In genomic region chr7:90442518-90443080, GRCm38 (mm10) we compare ENCODE assay signal across 7 mouse cellular contexts. TPM values are rescaled to one million over a fixed set of nuclear protein-coding genes. Genes with fewer than 3 reads are reported as not detected.
DNase-seq lines count a peak whose midpoint lies in the region; ATAC-seq lines count a peak whose summit lies in the region.

Crebzf (plus strand) TSS chr7:90442729.

- intact Hi-C loops in left cerebral cortex, postnatal 36 days (cut with DNase I): loop anchor here (1.0 to 5.0 kb wide), 3 partner anchors 14 to 310 kb away; partner anchors contain the start of genes Dlg2, Picalm, Tmem126a and Tmem126b

- H3K9ac ChIP-seq in intestine, embryonic 16.5 days (ENCODE audit: low read depth, low read length): peak within 1 kb of the TSS; percentile 100
- H3K9ac ChIP-seq in midbrain, embryonic 11.5 days (ENCODE audit: low read length): peak within 1 kb of the TSS; percentile 98

- no peaks in the 10 kb centered on the region for H3K9me3 ChIP-seq in intestine, embryonic 16.5 days (ENCODE audit: control insufficient read depth, low read length)
- H3K9me3 ChIP-seq in midbrain, embryonic 11.5 days (ENCODE audit: control insufficient read depth, low read length): no peaks in the 10 kb centered on the region

- H3K27me3 ChIP-seq in intestine, embryonic 16.5 days (replicated peaks; ENCODE audit: control insufficient read depth, insufficient read depth, low read length): no peaks in the 10 kb centered on the region
- no peaks in the 10 kb centered on the region for H3K27me3 ChIP-seq in midbrain, embryonic 11.5 days (ENCODE audit: control insufficient read depth, insufficient read depth, low read length)

- peak within 1 kb of the TSS; percentile 99 for H3K27ac ChIP-seq in intestine, embryonic 16.5 days (ENCODE audit: low read length)
- H3K27ac ChIP-seq in midbrain, embryonic 11.5 days (ENCODE audit: low read depth, low read length): peak within 1 kb of the TSS; percentile 97

- H3K36me3 ChIP-seq in intestine, embryonic 16.5 days (ENCODE audit: control insufficient read depth, insufficient read depth, low read length): no peaks in the 10 kb centered on the region
- H3K36me3 ChIP-seq in midbrain, embryonic 11.5 days (ENCODE audit: control insufficient read depth, insufficient read depth, low read length): no peaks in the 10 kb centered on the region

- under 1% methylated on average over 54 of the region's 54 CpGs for WGBS in intestine, embryonic 16.5 days
- under 1% methylated on average over 50 of the region's 54 CpGs for whole genome bisulfite sequencing in midbrain, embryonic 11.5 days

- peak within 1 kb of the TSS; percentile 99 for H3K4me3 ChIP-seq in intestine, embryonic 16.5 days (ENCODE audit: low read length)
- H3K4me3 ChIP-seq in midbrain, embryonic 11.5 days (ENCODE audit: low read depth, low read length): peak within 1 kb of the TSS; percentile 98

- H3K4me2 ChIP-seq in intestine, embryonic 16.5 days (ENCODE audit: low read depth, low read length): peak within 1 kb of the TSS; percentile 90
- H3K4me2 ChIP-seq in midbrain, embryonic 11.5 days: peak within 1 kb of the TSS; percentile 92

- no peaks in the 10 kb centered on the region; the same call in 1 of the 2 replicates for H3K4me1 ChIP-seq in intestine, embryonic 16.5 days (ENCODE audit: control insufficient read depth, insufficient read depth, low read length)
- peaks cover 5% of the 10 kb centered on the region for H3K4me1 ChIP-seq in midbrain, embryonic 11.5 days (ENCODE audit: control insufficient read depth, insufficient read depth, low read length)

- ATAC-seq in intestine, embryonic 16.5 days: peak; percentile 96
- ATAC-seq in midbrain, embryonic 11.5 days (ENCODE audit: low FRiP score): peak; percentile 95

- peak; percentile 95 for DNase-seq in adrenal gland, adult 8-10 months
- peak; percentile 97 for DNase-seq in embryo, embryonic 9.5 days (ENCODE audit: extremely low spot score)
- DNase-seq in gastrocnemius, postnatal 4 days (ENCODE audit: low spot score in 2 of 2): peak; percentile 88 to 96
- DNase-seq in left cerebral cortex, postnatal 36 days (ENCODE audit: low spot score in 2 of 2): peak; percentile 94 to 95
- DNase-seq in midbrain, embryonic 11.5 days (ENCODE audit: low spot score, missing footprints): peak; percentile 99
- DNase-seq in skeletal muscle tissue, adult 2 months (ENCODE audit: low read depth, low spot score): peak; percentile 98

RNA-seq across cellular contexts. Expression of gene Crebzf, which starts in this region (rescaled TPM):
- total RNA-seq in adrenal gland, adult 8-10 months (2022): 10 to 100 TPM; 71.2 to 96.7 (median 93.8) TPM
- total RNA-seq in gastrocnemius, postnatal 4 days (2021): 10 to 100 TPM; 37.6 to 44.0 TPM
- polyA plus RNA-seq in intestine, embryonic 16.5 days (2015; fragmentation: Nextera tagmentation; extraction: Ambion mirVana): 11.5 and 11.7 TPM in 2 replicates
- total RNA-seq in left cerebral cortex, postnatal 36 days (2021): 10 to 100 TPM; 72.3 to 88.7 TPM
- polyA plus RNA-seq in midbrain, embryonic 11.5 days (2014; fragmentation: Nextera tagmentation; extraction: Ambion mirVana): 49.9 and 52.3 TPM in 2 replicates

Comparison
In these comparisons a context has a peak if more than half of its experiments do, and no peak if none do; other contexts are left out.
1. Peak in every context shown above with its lines: DNase-seq, ATAC-seq, H3K4me3 ChIP-seq and H3K27ac ChIP-seq.